Mouse (Mus musculus) urinary bladder, adult 2 months (tissue): ENCODE results near the gene Pygl. TPM values are rescaled to one million over a fixed set of nuclear protein-coding genes. Genes with fewer than 3 reads are reported as not detected.
"Not testable (repeated sequence)": the region's sequence is repeated elsewhere in the genome, so short reads cannot be mapped to it uniquely, and the experiment has no call there.

Experiments
- DNase-seq: peaks from one replicate; pipeline ENCODE4 v3.0.0; 2022; ENCODE audit warnings: low spot score
- polyA plus RNA-seq: library from polyadenylated mRNA; depleted of rRNA; stranded (reverse); fragments of >200 nt; gene quantifications from 2 replicates; pipeline ENCODE4 v1.2.3, GENCODE M21; 2012; rRNA removed

The Pygl gene
- polyA plus RNA-seq, 1 experiment = 27.3 TPM

DNA sequence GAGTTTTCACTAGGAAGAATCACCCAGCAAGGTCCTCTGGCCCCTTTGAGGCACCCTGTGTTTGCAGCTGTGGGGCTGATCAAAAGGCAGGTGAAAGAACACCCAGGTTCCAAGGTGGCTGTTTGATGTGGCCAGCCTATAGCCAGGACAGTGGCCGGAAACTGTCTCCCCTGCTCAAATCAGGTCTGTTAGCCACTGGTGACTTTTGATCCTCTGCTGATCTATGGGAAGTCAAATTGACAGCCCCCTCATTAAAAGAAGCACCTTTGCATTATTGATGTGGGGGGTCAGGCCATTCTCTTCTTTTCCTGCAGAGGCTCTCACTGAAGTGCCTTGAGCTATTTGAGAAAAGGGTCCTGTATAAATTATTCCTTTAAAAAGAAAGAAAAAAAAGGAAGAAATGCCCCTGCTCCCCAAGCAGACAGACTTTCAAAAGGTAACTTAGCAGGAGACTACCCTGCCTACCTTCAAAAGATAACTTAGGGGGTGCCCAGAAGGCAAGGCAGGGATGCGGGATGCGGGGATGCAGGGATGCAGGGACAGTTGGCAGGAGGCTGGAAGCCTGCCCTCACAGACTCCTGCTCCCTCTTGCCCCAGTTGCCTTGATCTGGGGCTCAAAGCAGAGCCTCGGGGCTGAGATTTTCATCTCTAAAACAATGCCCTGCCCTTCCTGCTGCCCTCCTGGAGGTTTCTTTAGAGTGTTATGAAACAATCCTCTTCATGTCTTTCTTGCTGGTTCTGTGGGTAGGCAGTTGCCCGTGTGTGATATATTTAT, 73.8 kb downstream of the Pygl start:
- DNase-seq = no peak

- DNase-seq = no peak
Measured at GRCm38 (mm10) chr12:70156222-70156621, 75.1 kb downstream of the Pygl start.

DNA sequence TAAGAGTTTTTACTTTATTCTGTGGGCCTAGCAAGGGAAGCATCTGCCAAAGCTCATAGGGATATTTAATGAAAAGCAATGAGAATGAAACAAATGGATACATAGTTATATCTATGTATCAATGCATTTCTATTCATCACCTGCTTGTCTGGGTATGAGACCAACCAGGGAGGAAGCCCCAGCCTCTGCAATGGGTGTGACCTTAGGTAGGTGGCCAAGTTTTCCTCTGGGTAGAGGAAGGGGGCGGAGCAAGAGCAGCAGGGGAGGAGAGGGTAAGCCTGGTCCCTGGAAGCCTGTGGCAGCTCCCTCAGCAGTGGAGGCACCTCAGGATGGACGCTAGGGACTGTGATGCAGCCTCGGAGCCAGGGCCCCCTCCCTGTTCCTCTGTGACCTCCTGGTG, 77.4 kb downstream of the Pygl start, which contains the start of gene Abhd12b:
Abhd12b (plus strand) TSS at position 301 of the 400 bp plus-strand sequence.
- DNase-seq = no peak

- no peak for DNase-seq
Measured at GRCm38 (mm10) chr12:70148631-70149265, 82.5 kb downstream of the Pygl start.

DNA sequence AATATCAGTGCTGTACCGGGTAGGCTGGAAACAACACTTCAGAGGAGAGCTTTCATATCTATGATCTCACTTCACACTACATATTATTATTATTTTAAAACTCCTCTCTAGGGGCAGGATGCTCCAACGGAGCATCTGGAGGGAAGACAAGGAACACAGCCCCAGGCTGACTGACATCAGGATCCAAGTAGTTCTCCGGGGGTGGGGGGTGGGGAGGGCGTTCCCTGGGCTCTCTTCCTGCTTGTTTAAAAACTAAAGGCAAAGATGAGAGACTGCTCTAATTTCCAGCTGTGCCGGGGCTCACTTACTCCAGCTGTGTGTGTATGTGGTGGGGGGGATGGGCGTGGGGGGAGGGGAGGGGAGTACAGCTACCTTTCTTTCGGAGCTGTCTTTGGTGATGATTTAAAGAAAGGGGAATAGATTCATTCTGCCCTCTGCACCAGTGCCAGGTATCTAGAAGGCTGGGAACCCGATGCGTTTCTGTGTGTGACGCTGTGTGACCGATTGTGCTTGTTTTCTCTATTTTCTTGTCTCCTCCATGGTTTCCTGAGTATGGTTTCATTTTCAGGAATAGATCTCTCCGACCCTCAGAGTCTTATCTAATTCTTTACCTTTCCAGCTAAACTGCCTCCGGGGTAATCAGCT, 83.2 kb downstream of the Pygl start:
- no peak for DNase-seq

DNA sequence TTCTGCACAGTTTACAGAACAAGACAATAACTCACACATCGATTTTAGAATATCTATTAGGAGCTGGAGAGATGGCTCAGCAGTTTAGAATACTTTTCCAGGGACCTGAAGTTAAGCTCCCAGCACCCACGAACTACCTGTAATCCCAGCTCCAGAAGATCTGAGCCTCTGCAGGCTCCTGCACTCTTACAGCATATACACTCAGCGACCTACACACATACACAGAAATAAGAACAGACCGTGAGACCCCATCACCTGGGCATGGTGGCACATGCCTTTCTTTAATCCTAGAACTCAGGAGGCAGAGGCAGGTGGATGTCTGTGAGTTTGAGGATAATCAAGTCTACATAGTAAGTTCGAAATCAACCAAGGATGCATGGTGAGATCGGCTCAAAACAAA, 85.7 kb downstream of the Pygl start:
- DNase-seq = no peak

- DNase-seq = no peak
Measured at GRCm38 (mm10) chr12:70144637-70145448, 86.4 kb downstream of the Pygl start.

DNA sequence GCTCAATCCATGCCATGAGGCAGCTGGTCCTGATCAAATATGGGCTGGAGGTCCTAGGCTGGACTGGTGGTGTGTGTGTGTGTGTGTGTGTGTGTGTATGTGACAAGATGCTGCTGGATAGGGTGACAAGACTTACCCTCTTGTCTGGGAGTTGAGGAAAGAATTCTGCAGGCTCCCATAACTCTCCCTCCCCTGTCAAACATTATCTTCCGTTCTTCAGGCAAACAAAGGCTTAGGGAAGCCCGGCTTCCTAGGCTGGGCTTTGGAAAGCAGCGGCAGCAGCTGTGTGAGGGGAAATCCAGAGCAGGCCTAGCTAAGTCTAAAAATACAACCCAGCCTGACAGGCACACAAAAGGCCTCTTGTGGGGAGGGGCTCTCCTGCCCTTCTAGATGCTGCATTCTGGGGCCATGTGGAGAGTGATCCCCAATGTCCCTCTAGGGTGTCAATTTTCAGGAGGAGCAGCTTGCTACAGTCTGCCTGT, 87.1 kb downstream of the Pygl start:
- not testable (repeated sequence) for DNase-seq

GRCm38 (mm10) chr12:70140993-70141576, 90.2 kb downstream of the Pygl start:
- DNase-seq = no peak

Other genes with a start within 250 kb of the Pygl start
- 48.2 and 51.2 TPM in 2 replicates for gene Sav1, start 244.5 kb downstream of the Pygl start, polyA plus RNA-seq
- gene Nin, start 117.8 kb downstream of the Pygl start, polyA plus RNA-seq = 9.5 and 12.5 TPM in 2 replicates
- gene Abhd12b, start 77.3 kb downstream of the Pygl start, polyA plus RNA-seq = 0.01 and 0.03 TPM in 2 replicates
- gene Trim9, start 116.1 kb upstream of the Pygl start, polyA plus RNA-seq = 0.06 and 0.10 TPM in 2 replicates
- gene Tmx1, start 221.6 kb upstream of the Pygl start, polyA plus RNA-seq = 28.7 and 30.2 TPM in 2 replicates